Mouse (Mus musculus) G1E (cell line): ENCODE results near the gene Ggact.

ENCODE experiments used
- CTCF ChIP-seq: IDR thresholded peaks from 2 replicates; pipeline ENCODE4 v1.5.1; 2012; ENCODE audit warnings: low read depth, low read length, inconsistent platforms, mixed read lengths
- GATA1 ChIP-seq: IDR thresholded peaks from 2 replicates; pipeline ENCODE4 v1.6.1; 2012; ENCODE audit warnings: borderline replicate concordance, low read length, inconsistent platforms, mixed read lengths
- POLR2AphosphoS5 ChIP-seq: IDR thresholded peaks from 2 replicates; pipeline ENCODE4 v1.6.1; 2012; ENCODE audit warnings: low read depth, low read length, inconsistent platforms; ENCODE audit not compliant: insufficient replicate concordance

DNA sequence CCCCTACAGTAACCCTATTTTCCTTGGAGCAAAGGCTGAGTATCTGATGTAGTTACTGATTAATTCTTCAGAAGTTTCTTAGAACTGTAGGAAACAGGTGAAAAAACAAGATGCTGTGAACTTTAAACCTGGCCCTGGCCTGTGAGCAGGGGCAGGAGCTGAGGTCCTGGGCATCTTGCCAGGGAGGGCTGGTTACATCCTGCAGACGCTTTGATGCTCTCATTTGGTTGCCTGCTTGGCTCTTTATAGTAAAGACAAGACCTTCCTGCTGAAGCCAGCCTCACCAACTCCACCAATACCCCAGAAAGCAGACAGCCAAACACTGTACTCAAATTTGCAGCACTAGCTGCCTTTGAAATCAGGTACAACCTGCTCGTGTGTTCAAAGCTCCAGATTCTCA lies 11.4 kb downstream of the Ggact start:
- TF ChIP-seq CTCF (no peak), GATA1 (no peak), POLR2AphosphoS5 (no peak)
